Mouse (Mus musculus): Measurements from ENCODE around the gene Zranb2. TPM values are rescaled to one million over a fixed set of nuclear protein-coding genes. Genes with fewer than 3 reads are reported as not detected.

Zranb2 gene
- polyA plus RNA-seq, 1 experiment from 2014 or later = 90.0 TPM

DNA sequence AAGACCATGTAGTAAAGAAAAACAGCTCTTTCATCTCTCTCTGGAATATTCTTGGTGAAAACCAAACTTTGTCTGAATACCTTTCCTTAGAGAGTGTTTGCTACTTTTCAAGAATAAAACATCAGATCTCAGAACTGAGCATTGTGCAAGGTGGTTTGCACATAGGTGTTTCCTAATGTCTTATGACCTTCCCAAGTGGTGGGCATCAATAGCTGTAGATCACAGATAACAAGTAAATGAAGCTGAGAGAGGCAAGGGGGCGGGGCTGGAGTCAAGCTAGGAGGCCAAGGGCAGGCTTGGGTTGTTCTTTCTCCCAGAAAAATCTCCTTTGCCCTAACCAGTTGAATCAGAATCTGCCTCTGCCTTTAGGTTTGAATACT lies 42.4 kb downstream of the Zranb2 start:
- Histone ChIP-seq H3K4me1 (ENCODE audit: control insufficient read depth, insufficient read depth, low read length) (0 out of 2 replicates have a peak, but pooled peaks cover 2% of the 10 kb centered on the region), H3K9ac (ENCODE audit: low read length) (no peak overlapping the region), H3K4me2 (ENCODE audit: low read depth, low read length) (no peak overlapping the region), H3K36me3 (ENCODE audit: control insufficient read depth, insufficient read depth, low read length) (no peaks in the 10 kb centered on the region), H3K9me3 (replicated peaks; ENCODE audit: control insufficient read depth, low read length) (no peaks in the 10 kb centered on the region), H3K27me3 (ENCODE audit: control insufficient read depth, insufficient read depth, low read length) (no peaks in the 10 kb centered on the region), H3K4me3 (replicated peaks; ENCODE audit: low read length) (no peak overlapping the region), H3K27ac (ENCODE audit: low read length) (no peak overlapping the region)
- 84% methylated on average over 1 of the region's 1 CpGs for WGBS
- ATAC-seq (ENCODE audit: insufficient read depth, low FRiP score) = no peak

DNA sequence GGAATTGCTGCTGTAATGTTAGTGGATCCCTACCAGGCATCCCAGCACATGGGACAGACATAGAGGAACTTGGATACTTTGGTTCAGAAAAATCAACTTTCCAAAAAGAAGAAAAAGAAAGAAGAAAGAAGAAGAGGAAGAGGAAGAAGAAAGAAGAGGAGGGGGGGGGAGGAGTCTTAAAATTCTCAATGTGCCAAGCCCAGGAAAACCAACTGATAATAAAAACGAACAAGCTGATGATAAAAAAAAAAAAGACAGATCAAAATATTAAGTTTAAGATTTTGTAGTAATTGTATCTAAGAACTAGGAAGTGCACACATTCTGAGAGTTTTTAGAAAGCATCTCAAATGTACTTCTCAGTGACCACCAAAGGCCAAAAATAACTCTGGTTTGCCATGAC lies 42.9 kb downstream of the Zranb2 start:
- no peaks in the 10 kb centered on the region for H3K27me3 ChIP-seq (ENCODE audit: control insufficient read depth, insufficient read depth, low read length)
- no peak overlapping the region for H3K4me3 ChIP-seq (replicated peaks; ENCODE audit: low read length)
- ATAC-seq (ENCODE audit: insufficient read depth, low FRiP score) = no peak
- H3K4me1 ChIP-seq (ENCODE audit: control insufficient read depth, insufficient read depth, low read length) = 0 out of 2 replicates have a peak, but pooled peaks cover 2% of the 10 kb centered on the region
- no peak overlapping the region for H3K4me2 ChIP-seq (ENCODE audit: low read depth, low read length)
- H3K36me3 ChIP-seq (ENCODE audit: control insufficient read depth, insufficient read depth, low read length) = no peaks in the 10 kb centered on the region
- no peaks in the 10 kb centered on the region for H3K9me3 ChIP-seq (replicated peaks; ENCODE audit: control insufficient read depth, low read length)
- H3K27ac ChIP-seq (ENCODE audit: low read length) = no peak overlapping the region
- H3K9ac ChIP-seq (ENCODE audit: low read length) = no peak overlapping the region
- 67% methylated on average over 1 of the region's 1 CpGs for WGBS

- H3K9me3 ChIP-seq (replicated peaks; ENCODE audit: control insufficient read depth, low read length) = no peaks in the 10 kb centered on the region
- H3K4me2 ChIP-seq (ENCODE audit: low read depth, low read length) = no peak overlapping the region
- 86% methylated on average over 5 of the region's 5 CpGs for WGBS
- H3K4me3 ChIP-seq (replicated peaks; ENCODE audit: low read length) = no peak overlapping the region
- no peak for ATAC-seq (ENCODE audit: insufficient read depth, low FRiP score)
- no peak overlapping the region for H3K27ac ChIP-seq (ENCODE audit: low read length)
- no peak overlapping the region for H3K9ac ChIP-seq (ENCODE audit: low read length)
- no peaks in the 10 kb centered on the region for H3K27me3 ChIP-seq (ENCODE audit: control insufficient read depth, insufficient read depth, low read length)
- H3K36me3 ChIP-seq (ENCODE audit: control insufficient read depth, insufficient read depth, low read length) = no peaks in the 10 kb centered on the region
- H3K4me1 ChIP-seq (ENCODE audit: control insufficient read depth, insufficient read depth, low read length) = 0 out of 2 replicates have a peak, but pooled peaks cover 2% of the 10 kb centered on the region
These were observed 44.7 kb downstream of the Zranb2 start for GRCm38 (mm10) chr3:157578469-157579170.

DNA sequence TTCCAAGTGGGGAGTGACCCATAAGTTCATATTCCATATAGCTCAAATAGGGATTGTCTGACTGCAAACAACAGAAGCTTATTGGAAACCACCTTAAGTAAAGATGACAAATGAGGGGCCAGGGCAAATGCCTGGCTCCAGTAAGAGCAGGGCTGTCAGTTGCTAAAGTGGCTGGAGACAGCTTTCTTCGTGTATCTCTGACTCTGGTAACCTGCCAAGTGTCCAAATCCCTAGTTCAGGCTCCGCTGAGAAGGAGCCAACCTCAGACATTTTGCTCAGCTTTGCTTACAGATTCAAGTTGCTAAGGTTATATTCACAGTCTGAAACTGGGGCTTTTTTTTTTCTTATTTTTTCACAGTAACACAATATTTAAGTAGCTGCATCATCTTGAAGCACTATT lies 45.4 kb downstream of the Zranb2 start:
- no peak overlapping the region for H3K4me3 ChIP-seq (replicated peaks; ENCODE audit: low read length)
- 48% methylated on average over 2 of the region's 2 CpGs for WGBS
- no peak overlapping the region for H3K9ac ChIP-seq (ENCODE audit: low read length)
- H3K4me2 ChIP-seq (ENCODE audit: low read depth, low read length) = no peak overlapping the region
- no peaks in the 10 kb centered on the region for H3K9me3 ChIP-seq (replicated peaks; ENCODE audit: control insufficient read depth, low read length)
- no peaks in the 10 kb centered on the region for H3K36me3 ChIP-seq (ENCODE audit: control insufficient read depth, insufficient read depth, low read length)
- H3K4me1 ChIP-seq (ENCODE audit: control insufficient read depth, insufficient read depth, low read length) = 0 out of 2 replicates have a peak, but pooled peaks cover 2% of the 10 kb centered on the region
- ATAC-seq (ENCODE audit: insufficient read depth, low FRiP score) = no peak
- H3K27me3 ChIP-seq (ENCODE audit: control insufficient read depth, insufficient read depth, low read length) = no peaks in the 10 kb centered on the region
- no peak overlapping the region for H3K27ac ChIP-seq (ENCODE audit: low read length)

DNA sequence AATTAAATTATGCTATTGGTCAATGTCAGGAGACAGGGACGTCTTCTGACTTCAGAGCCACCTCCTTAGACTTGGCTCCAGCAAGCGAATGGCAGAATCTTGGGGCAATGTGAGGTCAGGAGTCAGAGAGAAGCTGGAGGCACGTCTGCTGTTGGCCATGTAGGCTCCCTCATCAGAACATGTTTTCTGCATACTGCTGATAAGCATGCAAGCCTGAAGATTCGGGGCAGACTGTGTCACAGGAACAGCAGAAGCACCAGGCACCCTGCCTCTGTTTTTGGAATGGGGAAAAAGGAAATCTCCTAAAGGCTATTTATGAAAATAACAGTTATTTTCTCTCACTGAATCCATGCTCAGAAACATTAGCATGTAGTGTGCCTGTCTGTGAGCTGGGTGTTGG lies 46.3 kb downstream of the Zranb2 start:
- ATAC-seq (ENCODE audit: insufficient read depth, low FRiP score) = no peak
- Histone ChIP-seq H3K4me1 (ENCODE audit: control insufficient read depth, insufficient read depth, low read length) (0 out of 2 replicates have a peak, but pooled peaks cover 2% of the 10 kb centered on the region), H3K27me3 (ENCODE audit: control insufficient read depth, insufficient read depth, low read length) (no peaks in the 10 kb centered on the region), H3K9me3 (replicated peaks; ENCODE audit: control insufficient read depth, low read length) (no peaks in the 10 kb centered on the region), H3K4me3 (replicated peaks; ENCODE audit: low read length) (no peak overlapping the region), H3K9ac (ENCODE audit: low read length) (no peak overlapping the region), H3K27ac (ENCODE audit: low read length) (no peak overlapping the region), H3K4me2 (ENCODE audit: low read depth, low read length) (no peak overlapping the region), H3K36me3 (ENCODE audit: control insufficient read depth, insufficient read depth, low read length) (no peaks in the 10 kb centered on the region)
- WGBS = 65% methylated on average over 4 of the region's 4 CpGs

DNA sequence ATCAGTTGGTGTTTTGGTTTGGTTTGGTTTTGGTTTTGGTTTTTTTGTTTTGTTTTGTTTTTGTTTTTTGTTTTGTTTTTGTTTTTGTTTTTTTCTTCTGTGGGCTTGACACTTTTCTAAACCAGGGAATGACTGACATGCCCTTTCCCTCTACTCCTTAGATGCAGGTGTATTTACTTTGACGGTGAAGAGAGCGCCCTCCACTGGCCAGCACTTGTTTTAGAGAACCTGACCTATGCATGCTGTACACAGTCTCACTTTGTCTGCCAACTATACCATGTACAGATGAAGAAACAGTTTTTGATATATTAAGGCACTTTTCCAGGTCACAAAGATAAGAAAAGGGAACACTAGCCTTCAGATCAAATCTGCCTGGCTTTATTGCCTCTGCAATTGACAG lies 47.8 kb downstream of the Zranb2 start:
- H3K9me3 ChIP-seq (replicated peaks; ENCODE audit: control insufficient read depth, low read length) = no peaks in the 10 kb centered on the region
- WGBS = 21% methylated on average over 2 of the region's 2 CpGs
- no peak overlapping the region for H3K4me3 ChIP-seq (replicated peaks; ENCODE audit: low read length)
- H3K4me2 ChIP-seq (ENCODE audit: low read depth, low read length) = no peak overlapping the region
- 0 out of 2 replicates have a peak, but pooled peaks cover 2% of the 10 kb centered on the region for H3K4me1 ChIP-seq (ENCODE audit: control insufficient read depth, insufficient read depth, low read length)
- no peaks in the 10 kb centered on the region for H3K27me3 ChIP-seq (ENCODE audit: control insufficient read depth, insufficient read depth, low read length)
- H3K9ac ChIP-seq (ENCODE audit: low read length) = no peak overlapping the region
- ATAC-seq (ENCODE audit: insufficient read depth, low FRiP score) = no peak
- no peak overlapping the region for H3K27ac ChIP-seq (ENCODE audit: low read length)
- no peaks in the 10 kb centered on the region for H3K36me3 ChIP-seq (ENCODE audit: control insufficient read depth, insufficient read depth, low read length)

DNA sequence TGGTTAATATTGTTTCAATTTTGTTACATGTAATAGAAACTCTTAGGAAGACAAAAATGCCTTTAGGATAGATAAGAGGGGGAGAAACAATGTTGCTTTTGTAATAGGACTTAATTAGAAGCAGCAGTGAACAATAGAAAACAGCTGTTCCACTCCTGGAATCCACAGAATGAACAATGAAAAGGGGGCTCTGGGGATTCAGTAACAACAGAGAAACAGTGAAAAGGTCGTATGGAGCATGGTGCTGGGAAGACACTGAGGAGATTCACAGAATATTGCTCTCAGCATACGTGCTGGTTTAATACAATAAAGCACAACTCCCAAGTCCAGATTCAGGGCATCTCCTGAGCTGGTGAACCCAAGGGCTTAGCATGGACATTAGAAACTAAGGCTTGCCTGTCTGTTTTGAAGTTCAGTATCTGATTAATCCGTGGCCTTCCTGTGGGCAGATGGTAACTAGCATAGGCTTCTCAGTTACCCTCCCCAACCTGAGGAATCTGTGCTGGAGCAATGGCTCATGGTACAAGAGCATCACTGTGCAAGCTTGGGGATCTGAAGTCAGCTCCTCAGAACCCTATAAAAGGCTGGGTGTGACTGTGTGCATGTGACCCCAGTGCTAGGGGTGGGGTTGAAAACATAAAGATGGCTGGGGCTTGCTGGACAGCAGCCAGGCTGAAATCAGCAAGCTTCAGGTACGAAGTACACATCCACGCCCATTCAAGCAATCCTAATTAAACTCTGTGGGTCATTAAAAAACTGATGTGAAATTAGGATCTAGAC lies 48.9 kb downstream of the Zranb2 start:
- Histone ChIP-seq H3K9me3 (replicated peaks; ENCODE audit: control insufficient read depth, low read length) (no peaks in the 10 kb centered on the region), H3K4me2 (ENCODE audit: low read depth, low read length) (no peak overlapping the region), H3K4me1 (ENCODE audit: control insufficient read depth, insufficient read depth, low read length) (0 out of 2 replicates have a peak, but pooled peaks cover 2% of the 10 kb centered on the region), H3K36me3 (ENCODE audit: control insufficient read depth, insufficient read depth, low read length) (no peaks in the 10 kb centered on the region), H3K27ac (ENCODE audit: low read length) (no peak overlapping the region), H3K4me3 (replicated peaks; ENCODE audit: low read length) (no peak overlapping the region), H3K9ac (ENCODE audit: low read length) (no peak overlapping the region), H3K27me3 (ENCODE audit: control insufficient read depth, insufficient read depth, low read length) (no peaks in the 10 kb centered on the region)
- peak; percentile 78; the same call in 1 of the 2 replicates for ATAC-seq (ENCODE audit: insufficient read depth, low FRiP score)
- 60% methylated on average over 5 of the region's 5 CpGs for WGBS

GRCm38 (mm10) chr3:157597837-157598379 lies 63.9 kb downstream of the Zranb2 start:
- no peak overlapping the region for H3K9ac ChIP-seq (ENCODE audit: low read length)
- no peaks in the 10 kb centered on the region for H3K27me3 ChIP-seq (ENCODE audit: control insufficient read depth, insufficient read depth, low read length)
- 73% methylated on average over 7 of the region's 7 CpGs for WGBS
- no peaks in the 10 kb centered on the region for H3K9me3 ChIP-seq (replicated peaks; ENCODE audit: control insufficient read depth, low read length)
- no peaks in the 10 kb centered on the region for H3K36me3 ChIP-seq (ENCODE audit: control insufficient read depth, insufficient read depth, low read length)
- no peak overlapping the region for H3K4me3 ChIP-seq (replicated peaks; ENCODE audit: low read length)
- no peaks in the 10 kb centered on the region for H3K4me1 ChIP-seq (ENCODE audit: control insufficient read depth, insufficient read depth, low read length)
- no peak overlapping the region for H3K4me2 ChIP-seq (ENCODE audit: low read depth, low read length)
- ATAC-seq (ENCODE audit: insufficient read depth, low FRiP score) = no peak
- H3K27ac ChIP-seq (ENCODE audit: low read length) = no peak overlapping the region

All from stomach, embryonic 16.5 days (tissue).